Mouse (Mus musculus): ENCODE data around the gene Ccno. TPM values are rescaled to one million over a fixed set of nuclear protein-coding genes. Genes with fewer than 3 reads are reported as not detected.

Ccno gene
- polyA plus RNA-seq, 1 experiment from 2014 or later: 2.1 TPM

MicroRNAs within 50 kb of the gene (microRNA counts, 519-probe panel; counts per million panel counts)
- microRNA mmu-miR-449a (5,220 counts per million, percentile 62 among the panel's probes with 10 or more counts), microRNA mmu-miR-449b (not detected), microRNA mmu-miR-449c (not detected)

Small RNA genes within 50 kb of the gene (microRNA-seq; reads per million reads assigned to microRNA genes)
- gene Mir449a (4,013 reads per million, percentile 89 among the genes with 10 or more reads in this experiment), gene Mir449b (3.4 reads per million, percentile 15 among the genes with 10 or more reads in this experiment), gene Mir449c (4.8 reads per million, percentile 22 among the genes with 10 or more reads in this experiment)

Other genes starting within 250 kb of the Ccno start
- 63.8 and 65.1 TPM in 2 replicates for gene Plpp1, start 187.0 kb upstream of the Ccno start, polyA plus RNA-seq (2014; fragmentation: Nextera tagmentation; extraction: Ambion mirVana)
- gene Mtrex, start 60.4 kb upstream of the Ccno start, polyA plus RNA-seq (2014; fragmentation: Nextera tagmentation; extraction: Ambion mirVana): 65.0 and 65.6 TPM in 2 replicates
- gene Dhx29, start 60.3 kb upstream of the Ccno start, polyA plus RNA-seq (2014; fragmentation: Nextera tagmentation; extraction: Ambion mirVana): 30.2 and 33.5 TPM in 2 replicates
- 0.86 and 1.2 TPM in 2 replicates for gene Mcidas, start 6.0 kb downstream of the Ccno start, polyA plus RNA-seq (2014; fragmentation: Nextera tagmentation; extraction: Ambion mirVana)
- 0.17 and 0.96 TPM in 2 replicates for gene Cdc20b, start 47.3 kb downstream of the Ccno start, polyA plus RNA-seq (2014; fragmentation: Nextera tagmentation; extraction: Ambion mirVana)
- gene Gpx8, start 58.6 kb downstream of the Ccno start, polyA plus RNA-seq (2014; fragmentation: Nextera tagmentation; extraction: Ambion mirVana): 58.6 and 67.1 TPM in 2 replicates
- gene Gzma, start 113.2 kb downstream of the Ccno start, polyA plus RNA-seq (2014; fragmentation: Nextera tagmentation; extraction: Ambion mirVana): not detected in 2 replicates
- gene Esm1, start 221.9 kb downstream of the Ccno start, polyA plus RNA-seq (2014; fragmentation: Nextera tagmentation; extraction: Ambion mirVana): 1.2 and 1.8 TPM in 2 replicates
- gene Gzmk, start 238.1 kb downstream of the Ccno start, polyA plus RNA-seq (2014; fragmentation: Nextera tagmentation; extraction: Ambion mirVana): not detected in 2 replicates

Measured in hindbrain, embryonic 14.5 days (tissue).